Mouse (Mus musculus) stomach, embryonic 14.5 days (tissue): ENCODE measurements at regions not wholly inside any gene's neighbourhood (a gene's known extent, or its start where the extent isn't known, plus 50 kb on each side); places are given as distances from the start of the nearest gene placed in this dataset.

Source experiments
- ATAC-seq: fragments of 200-750 bp; cut with Nextera tagmentation; 2 replicates; pipeline ENCODE4 v1.8.0; 2017; ENCODE audit warnings: low read depth, moderate TSS enrichment; ENCODE audit not compliant: insufficient number of reproducible peaks, insufficient read depth, low FRiP score
- H3K27ac ChIP-seq: fragments of 300-500 bp; sonication (generic); 2 replicates; pipeline ENCODE4 v1.5.1; 2014; ENCODE audit warnings: mild to moderate bottlenecking, low read length, moderate library complexity, mixed read lengths
- H3K27me3 ChIP-seq: fragments of 300-500 bp; sonication (generic); 2 replicates; pipeline ENCODE4 v1.6.1; 2014; ENCODE audit warnings: low read length, control low read depth, mixed read lengths; ENCODE audit not compliant: control insufficient read depth, insufficient read depth
- H3K36me3 ChIP-seq: fragments of 300-500 bp; sonication (generic); 2 replicates; pipeline ENCODE4 v1.6.1; 2014; ENCODE audit warnings: mild to moderate bottlenecking, control low read depth, low read length, moderate library complexity, mixed read lengths; ENCODE audit not compliant: control insufficient read depth, insufficient read depth
- H3K4me1 ChIP-seq: fragments of 300-500 bp; sonication (generic); 2 replicates; pipeline ENCODE4 v1.6.1; 2014; ENCODE audit warnings: low read length, control low read depth, mixed read lengths; ENCODE audit not compliant: control insufficient read depth, insufficient read depth
- H3K4me2 ChIP-seq: fragments of 300-500 bp; sonication (generic); replicated peaks from 2 replicates; pipeline ENCODE4 v1.6.1; 2014; ENCODE audit warnings: low read depth, low read length, control low read depth
- H3K4me3 ChIP-seq: fragments of 300-500 bp; sonication (generic); 2 replicates; pipeline ENCODE4 v1.5.1; 2014; ENCODE audit warnings: low read depth, low read length, control low read depth
- H3K9ac ChIP-seq: fragments of 300-500 bp; sonication (generic); replicated peaks from 2 replicates; pipeline ENCODE4 v1.6.1; 2014; ENCODE audit warnings: low read depth, mild to moderate bottlenecking, control low read depth, low read length, moderate library complexity, mixed read lengths
- H3K9me3 ChIP-seq: fragments of 300-500 bp; sonication (generic); 2 replicates; pipeline ENCODE4 v1.6.1; 2016; ENCODE audit warnings: low read depth, low read length, control low read depth; ENCODE audit not compliant: control insufficient read depth
- WGBS: fragments of 180-500 bp; shearing (Covaris S2); extraction: QIAGEN DNeasy Blood & Tissue Kit; methylation state at CpG from one replicate; pipeline ENCODE4 v1.1.7; 2014; 5-methylcytosine and 5-hydroxymethylcytosine counted together

DNA sequence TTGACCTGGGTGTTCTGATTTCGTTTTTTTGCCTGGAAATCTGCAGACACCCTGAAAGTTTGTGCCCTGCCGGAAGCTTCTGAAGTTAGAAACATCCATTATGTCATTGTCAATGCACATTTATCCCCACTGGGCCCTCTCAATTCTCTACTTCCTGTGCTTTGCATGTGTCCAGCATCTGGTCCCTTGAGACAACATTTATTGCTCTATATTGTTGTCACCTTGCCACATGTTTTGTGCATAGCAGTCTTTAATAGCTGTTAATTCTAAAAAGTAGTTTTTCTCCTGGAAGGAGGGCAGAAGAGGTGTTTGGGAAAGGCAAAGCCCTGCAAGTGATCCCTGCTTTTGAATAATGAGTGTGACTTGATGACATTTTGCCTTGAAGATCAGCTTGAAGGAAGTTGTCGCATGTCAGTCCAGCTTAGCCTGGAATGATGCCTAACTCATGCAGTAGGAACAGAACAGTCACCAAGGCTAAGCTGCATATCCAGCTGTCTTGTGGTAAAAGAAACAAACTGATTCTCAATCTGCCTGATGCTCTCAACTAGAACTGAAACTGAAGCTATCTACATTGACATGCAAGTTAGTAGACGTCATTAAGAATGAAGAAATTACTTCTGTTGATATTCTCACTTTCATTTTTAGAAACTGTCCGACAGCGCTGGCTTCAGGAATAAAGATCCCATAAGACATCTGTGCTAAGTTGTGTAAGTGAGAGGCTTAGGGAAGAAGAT is 152.9 kb downstream of the Gm9733 start:
- no peak overlapping the region for H3K9ac ChIP-seq
- H3K27me3 ChIP-seq = no peaks in the 10 kb centered on the region
- H3K9me3 ChIP-seq = no peaks in the 10 kb centered on the region
- ATAC-seq = no peak
- H3K4me2 ChIP-seq = no peak overlapping the region
- no peak overlapping the region for H3K27ac ChIP-seq
- H3K36me3 ChIP-seq = no peaks in the 10 kb centered on the region
- no peaks in the 10 kb centered on the region for H3K4me1 ChIP-seq
- H3K4me3 ChIP-seq = no peak overlapping the region
- 72% methylated on average over 6 of the region's 6 CpGs for WGBS

DNA sequence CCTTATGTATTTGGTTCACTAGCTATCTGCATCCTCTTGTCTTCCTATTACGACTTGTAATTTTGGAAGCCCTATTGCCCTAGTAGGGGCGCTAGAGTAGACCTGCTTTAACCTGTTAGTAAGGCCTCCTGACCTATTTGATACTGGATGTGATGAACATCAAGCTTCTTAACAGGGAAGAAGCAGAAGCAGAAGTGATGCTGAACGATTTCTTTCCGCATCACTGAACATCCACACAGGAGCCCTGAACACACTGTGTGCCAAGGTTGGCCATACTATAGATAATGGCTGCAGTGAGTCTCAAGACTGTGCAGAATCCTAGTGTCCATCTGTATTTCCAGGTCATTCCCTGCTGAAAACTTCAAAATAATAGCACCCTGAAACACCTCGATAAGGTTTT is 151.0 kb downstream of the Gm9733 start:
- H3K9me3 ChIP-seq = no peaks in the 10 kb centered on the region
- no peaks in the 10 kb centered on the region for H3K36me3 ChIP-seq
- WGBS = 92% methylated on average over 5 of the region's 5 CpGs
- no peak overlapping the region for H3K27ac ChIP-seq
- H3K27me3 ChIP-seq = no peaks in the 10 kb centered on the region
- no peak overlapping the region for H3K4me3 ChIP-seq
- no peak for ATAC-seq
- H3K9ac ChIP-seq = no peak overlapping the region
- no peak overlapping the region for H3K4me2 ChIP-seq
- no peaks in the 10 kb centered on the region for H3K4me1 ChIP-seq

DNA sequence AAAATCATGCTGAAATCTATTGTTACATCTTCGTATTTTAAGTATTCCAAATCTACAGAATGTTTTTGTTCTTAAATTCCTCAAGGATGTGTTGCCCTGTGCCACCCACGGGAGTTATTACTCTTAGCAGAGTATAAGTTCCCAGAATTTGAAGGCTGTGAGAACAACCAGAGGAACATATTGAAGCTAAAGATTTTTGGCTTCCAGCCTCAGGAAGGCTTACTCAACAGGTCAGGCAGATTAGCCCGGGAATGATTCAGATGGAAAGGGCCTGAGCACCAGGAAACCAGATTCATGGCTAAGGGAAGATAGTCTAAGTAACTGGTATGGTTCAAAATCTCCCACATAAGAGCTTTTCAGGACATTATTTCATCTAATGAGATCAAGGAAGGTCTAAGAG is 145.4 kb downstream of the Gm9733 start:
- H3K4me3 ChIP-seq = no peak overlapping the region
- H3K4me2 ChIP-seq = no peak overlapping the region
- WGBS = 61% methylated on average over 3 of the region's 3 CpGs
- H3K27me3 ChIP-seq = no peaks in the 10 kb centered on the region
- no peaks in the 10 kb centered on the region for H3K9me3 ChIP-seq
- H3K9ac ChIP-seq = no peak overlapping the region
- ATAC-seq = no peak
- H3K4me1 ChIP-seq = no peaks in the 10 kb centered on the region
- no peak overlapping the region for H3K27ac ChIP-seq
- H3K36me3 ChIP-seq = no peaks in the 10 kb centered on the region

DNA sequence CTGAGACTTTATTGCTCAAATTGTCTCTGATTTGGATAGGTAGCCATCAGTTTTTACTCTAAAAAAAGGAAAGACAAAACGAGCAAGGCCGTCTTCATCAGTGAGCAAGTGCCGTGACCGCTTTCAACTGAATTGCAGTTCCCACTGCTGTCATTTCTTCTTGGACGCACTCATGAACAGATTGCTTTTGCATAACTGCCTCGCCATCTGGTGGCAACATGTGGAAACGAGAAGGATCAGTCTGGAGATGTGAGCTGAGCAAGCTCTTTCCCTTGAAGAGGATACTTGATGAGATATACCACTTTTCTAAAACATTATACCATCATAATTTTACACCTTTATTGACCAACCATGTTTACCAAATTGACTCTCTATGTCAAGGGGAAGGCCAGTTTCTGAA is 137.7 kb downstream of the Gm9733 start:
- no peak for ATAC-seq
- Histone ChIP-seq H3K27me3 (no peaks in the 10 kb centered on the region), H3K9ac (no peak overlapping the region), H3K9me3 (no peaks in the 10 kb centered on the region), H3K4me2 (no peak overlapping the region), H3K36me3 (no peaks in the 10 kb centered on the region), H3K4me3 (no peak overlapping the region), H3K4me1 (no peaks in the 10 kb centered on the region), H3K27ac (no peak overlapping the region)
- 6% methylated on average over 7 of the region's 7 CpGs for WGBS

DNA sequence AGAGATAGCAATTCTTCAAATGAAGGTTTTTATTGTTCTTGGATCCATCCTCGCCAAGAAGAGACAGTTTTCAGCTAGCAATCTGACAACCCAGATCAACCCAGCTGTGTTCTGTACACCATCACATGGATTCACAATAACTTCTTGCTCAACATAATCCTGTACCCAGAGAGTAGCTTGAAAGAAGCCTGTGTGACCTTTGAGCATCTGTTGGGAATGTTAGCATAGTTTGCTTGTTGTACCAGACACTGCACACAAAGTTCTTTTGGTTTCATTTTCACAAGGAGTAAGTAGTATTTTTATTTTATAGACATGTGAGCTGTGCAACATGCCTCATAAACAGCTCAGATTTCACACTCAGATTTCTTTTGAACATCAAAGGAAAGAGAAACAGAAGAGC is 136.0 kb downstream of the Gm9733 start:
- Histone ChIP-seq H3K9ac (no peak overlapping the region), H3K36me3 (no peaks in the 10 kb centered on the region), H3K4me3 (no peak overlapping the region), H3K4me1 (no peaks in the 10 kb centered on the region), H3K4me2 (no peak overlapping the region), H3K27ac (no peak overlapping the region), H3K27me3 (no peaks in the 10 kb centered on the region), H3K9me3 (no peaks in the 10 kb centered on the region)
- 63% methylated on average over 1 of the region's 1 CpGs for WGBS
- ATAC-seq = no peak

DNA sequence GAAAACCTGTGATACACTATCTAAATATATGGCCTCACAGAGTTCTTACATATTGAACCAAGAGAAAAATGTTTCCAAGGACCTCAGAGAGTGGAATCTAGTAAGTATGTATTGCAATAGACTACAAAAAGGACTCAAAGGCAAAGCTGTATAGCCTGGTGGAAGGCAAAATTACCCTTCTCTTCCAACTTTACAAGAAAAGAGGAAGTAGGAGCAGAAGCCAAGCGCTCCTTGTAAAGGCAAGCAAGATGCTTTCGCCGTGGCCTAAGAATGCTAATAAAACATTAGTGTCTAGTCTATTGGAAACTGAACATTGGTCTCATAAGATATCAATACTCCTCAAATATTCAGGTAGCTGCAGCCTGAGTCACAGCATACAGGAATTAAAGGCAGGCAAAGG is 134.0 kb downstream of the Gm9733 start:
- no peak for ATAC-seq
- no peak overlapping the region for H3K4me3 ChIP-seq
- H3K9ac ChIP-seq = no peak overlapping the region
- no peaks in the 10 kb centered on the region for H3K9me3 ChIP-seq
- no peaks in the 10 kb centered on the region for H3K36me3 ChIP-seq
- no peaks in the 10 kb centered on the region for H3K4me1 ChIP-seq
- H3K27ac ChIP-seq = no peak overlapping the region
- H3K27me3 ChIP-seq = no peaks in the 10 kb centered on the region
- 92% methylated on average over 3 of the region's 3 CpGs for WGBS
- no peak overlapping the region for H3K4me2 ChIP-seq

DNA sequence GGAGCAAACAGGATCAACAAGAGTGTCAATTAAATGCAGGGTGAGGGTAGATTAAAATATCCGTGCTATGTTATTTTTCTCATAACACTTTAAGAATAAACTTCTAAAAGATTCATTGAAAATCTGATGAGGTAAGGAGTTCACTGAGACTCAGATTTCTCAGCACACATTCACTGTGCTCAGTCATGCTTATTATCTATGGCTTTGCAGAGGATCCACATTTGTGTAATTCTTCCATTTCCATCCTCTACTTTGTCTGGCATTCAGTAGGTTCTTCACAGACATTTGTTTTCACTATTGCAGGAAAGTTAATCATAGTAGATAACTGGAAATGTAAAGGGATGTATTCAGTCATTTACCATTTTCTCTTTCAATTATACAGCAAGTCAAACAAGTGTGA is 131.8 kb downstream of the Gm9733 start:
- no peaks in the 10 kb centered on the region for H3K4me1 ChIP-seq
- H3K27ac ChIP-seq = no peak overlapping the region
- no peaks in the 10 kb centered on the region for H3K36me3 ChIP-seq
- no peaks in the 10 kb centered on the region for H3K9me3 ChIP-seq
- 73% methylated on average over 1 of the region's 1 CpGs for WGBS
- no peak overlapping the region for H3K4me3 ChIP-seq
- H3K27me3 ChIP-seq = no peaks in the 10 kb centered on the region
- no peak for ATAC-seq
- no peak overlapping the region for H3K9ac ChIP-seq
- H3K4me2 ChIP-seq = no peak overlapping the region

DNA sequence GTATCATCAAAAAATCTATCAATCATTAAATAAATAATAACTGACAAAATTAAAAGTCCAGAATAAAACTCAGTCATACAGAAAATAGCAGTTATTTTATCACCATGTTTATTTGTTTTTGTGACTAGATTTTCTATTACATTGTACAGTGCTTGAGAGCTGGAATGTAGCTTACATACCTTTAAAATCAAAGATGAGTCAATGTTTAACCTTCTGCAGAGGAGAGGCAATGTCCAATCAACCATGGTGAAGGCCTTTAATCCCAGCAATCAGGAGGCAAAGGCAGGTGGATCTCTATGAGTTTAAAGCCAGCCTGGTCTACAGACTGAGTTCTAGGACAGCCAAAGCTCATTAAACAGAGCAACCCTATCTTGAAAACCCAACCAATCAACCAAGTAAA is 131.1 kb downstream of the Gm9733 start:
- Histone ChIP-seq H3K27ac (no peak overlapping the region), H3K4me3 (no peak overlapping the region), H3K9ac (no peak overlapping the region), H3K9me3 (no peaks in the 10 kb centered on the region), H3K36me3 (no peaks in the 10 kb centered on the region), H3K27me3 (no peaks in the 10 kb centered on the region), H3K4me1 (no peaks in the 10 kb centered on the region), H3K4me2 (no peak overlapping the region)
- no peak for ATAC-seq

DNA sequence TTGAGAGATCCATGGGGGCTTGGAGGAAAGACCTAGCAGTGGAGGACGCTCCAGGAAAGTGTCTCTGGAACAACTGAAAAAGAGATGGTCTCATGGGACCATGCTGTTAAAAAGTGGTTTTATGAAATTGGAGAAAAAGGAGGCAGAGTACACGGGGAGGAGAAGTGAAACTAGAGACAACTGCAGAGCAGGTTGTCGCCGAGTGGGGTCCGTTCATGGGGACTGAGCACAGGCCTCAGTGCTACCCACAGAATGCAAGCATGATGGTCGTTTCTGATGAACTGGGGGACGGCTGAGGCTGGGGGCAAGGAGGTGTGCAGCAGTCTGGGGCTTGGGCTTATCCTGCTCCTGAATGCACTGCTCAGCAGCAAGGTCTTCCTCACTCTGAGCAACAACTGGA is 129.3 kb downstream of the Gm9733 start:
- Histone ChIP-seq H3K4me1 (no peaks in the 10 kb centered on the region), H3K27ac (no peak overlapping the region), H3K27me3 (no peaks in the 10 kb centered on the region), H3K4me3 (no peak overlapping the region), H3K9me3 (no peaks in the 10 kb centered on the region), H3K9ac (no peak overlapping the region), H3K36me3 (no peaks in the 10 kb centered on the region), H3K4me2 (no peak overlapping the region)
- ATAC-seq = no peak
- WGBS = 80% methylated on average over 7 of the region's 7 CpGs
